Mouse (Mus musculus): Measurements from ENCODE around the gene Prss54. TPM values are rescaled to one million over a fixed set of nuclear protein-coding genes. Genes with fewer than 3 reads are reported as not detected.

Prss54 gene
- polyA plus RNA-seq, 1 experiment: 266 TPM

DNA sequence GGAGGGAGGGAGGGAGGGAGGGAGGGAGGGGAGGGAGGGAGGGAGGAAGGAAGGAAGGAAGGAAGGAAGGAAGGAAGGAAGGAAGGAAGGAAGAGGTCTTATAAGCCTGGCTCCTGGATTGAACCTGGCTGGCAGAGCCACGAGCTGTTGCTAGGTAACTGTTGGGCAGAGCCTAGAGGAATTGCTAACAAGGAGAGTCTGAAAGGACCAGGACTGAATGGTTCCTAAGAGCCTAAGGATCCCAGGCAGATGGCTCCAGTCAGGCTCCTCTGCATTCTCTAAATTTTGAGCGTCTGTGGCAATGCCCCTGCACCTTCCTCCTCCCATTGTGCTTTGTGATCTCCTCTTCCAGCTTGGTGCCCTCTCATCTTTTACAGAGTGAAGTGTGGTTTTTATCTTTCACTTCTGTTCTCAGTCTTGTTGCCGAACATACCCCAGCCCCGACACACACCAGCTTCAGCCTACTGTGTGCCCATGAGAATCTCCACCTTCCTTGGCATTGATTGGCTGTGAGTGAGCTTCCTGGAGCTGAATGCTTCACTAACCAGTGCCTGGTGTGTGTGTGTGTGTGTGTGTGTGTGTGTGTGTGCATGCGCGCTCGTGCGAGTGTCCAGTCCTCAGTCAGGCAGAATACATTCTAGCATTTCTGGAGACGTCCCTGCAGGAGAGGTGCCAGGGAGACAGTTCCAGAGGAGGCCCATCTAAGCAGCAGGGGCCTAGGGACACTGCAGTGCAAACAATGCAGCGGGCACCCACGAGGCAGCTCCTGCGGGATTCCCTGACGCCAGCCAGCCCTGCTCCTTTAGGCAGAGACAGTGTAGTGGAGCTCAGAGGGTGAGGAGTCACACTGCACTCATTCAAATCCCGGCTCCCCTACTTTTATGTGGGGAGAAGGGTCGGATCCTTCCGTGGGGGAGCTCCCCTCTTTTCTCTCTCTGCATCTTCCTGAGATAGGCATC, 26.0 kb downstream of the Prss54 start:
- no peak overlapping the region for H3K27ac ChIP-seq (ENCODE audit: control insufficient read depth, insufficient read depth, low read depth, low read length)
- no peaks in the 10 kb centered on the region; the same call in 1 of the 2 replicates for H3K36me3 ChIP-seq (ENCODE audit: control insufficient read depth, insufficient read depth, low read length)
- H3K4me3 ChIP-seq (ENCODE audit: control insufficient read depth, low read depth, low read length): no peak overlapping the region
- no peaks in the 10 kb centered on the region for H3K27me3 ChIP-seq (ENCODE audit: control insufficient read depth, insufficient read depth, low read length)
- H3K4me1 ChIP-seq (ENCODE audit: control insufficient read depth, insufficient read depth, low read length): no peaks in the 10 kb centered on the region; the same call in 1 of the 2 replicates
- TF ChIP-seq CTCF (IDR thresholded peaks at IDR 0.05; ENCODE audit: control insufficient read depth, insufficient read depth, insufficient replicate concordance, low read depth, low read length): no peak
- TF ChIP-seq POLR2A (IDR thresholded peaks at IDR 0.05; ENCODE audit: control insufficient read depth, low read depth, low read length): no peak

DNA sequence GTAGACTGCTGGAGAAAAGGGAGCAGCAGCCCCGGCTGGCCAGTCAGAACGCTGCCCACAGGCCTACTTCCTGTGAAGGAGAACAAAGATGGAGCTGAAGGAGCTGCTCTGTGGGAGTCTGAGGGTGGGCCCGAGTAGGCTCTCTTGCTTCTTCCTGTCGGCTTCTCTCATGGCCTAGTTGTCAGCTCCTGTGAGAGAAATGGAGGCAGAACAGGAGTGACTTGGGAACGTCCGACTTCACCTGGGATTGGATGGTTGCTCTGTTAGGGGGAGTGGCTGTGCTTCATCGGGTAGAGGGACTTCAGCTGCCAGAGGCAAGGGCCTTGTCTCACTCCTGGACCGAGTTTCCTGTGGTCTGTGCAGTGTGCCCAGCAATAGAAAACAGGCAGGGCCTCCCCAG, 28.2 kb downstream of the Prss54 start:
- no peaks in the 10 kb centered on the region; the same call in 1 of the 2 replicates for H3K36me3 ChIP-seq (ENCODE audit: control insufficient read depth, insufficient read depth, low read length)
- no peaks in the 10 kb centered on the region; the same call in 1 of the 2 replicates for H3K4me1 ChIP-seq (ENCODE audit: control insufficient read depth, insufficient read depth, low read length)
- no peaks in the 10 kb centered on the region for H3K27me3 ChIP-seq (ENCODE audit: control insufficient read depth, insufficient read depth, low read length)
- H3K4me3 ChIP-seq (ENCODE audit: control insufficient read depth, low read depth, low read length): no peak overlapping the region
- H3K27ac ChIP-seq (ENCODE audit: control insufficient read depth, insufficient read depth, low read depth, low read length): no peak overlapping the region
- TF ChIP-seq POLR2A (IDR thresholded peaks at IDR 0.05; ENCODE audit: control insufficient read depth, low read depth, low read length): no peak
- TF ChIP-seq CTCF (IDR thresholded peaks at IDR 0.05; ENCODE audit: control insufficient read depth, insufficient read depth, insufficient replicate concordance, low read depth, low read length): no peak

DNA sequence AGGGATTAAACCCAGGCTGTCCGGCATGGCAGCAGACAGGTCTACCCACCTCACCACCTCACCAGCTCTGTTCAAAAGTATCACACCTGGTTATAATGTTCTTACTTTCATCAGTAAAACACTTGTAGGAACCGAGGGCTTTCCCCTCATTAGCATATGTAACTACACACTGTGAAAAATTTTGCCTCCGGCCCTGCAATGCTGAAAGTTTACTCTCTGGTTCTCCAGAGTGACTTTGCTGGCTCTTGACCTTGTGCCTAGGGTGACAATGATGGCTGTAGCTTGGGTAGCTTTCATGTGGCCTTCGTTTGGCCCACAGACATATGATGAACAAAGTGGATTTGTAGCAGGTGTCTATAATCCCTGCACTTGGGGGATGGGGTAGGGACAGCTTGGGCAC, 29.2 kb downstream of the Prss54 start:
- H3K36me3 ChIP-seq (ENCODE audit: control insufficient read depth, insufficient read depth, low read length): peaks cover 1% of the 10 kb centered on the region; the same call in 1 of the 2 replicates
- no peaks in the 10 kb centered on the region; the same call in 1 of the 2 replicates for H3K4me1 ChIP-seq (ENCODE audit: control insufficient read depth, insufficient read depth, low read length)
- TF ChIP-seq CTCF (IDR thresholded peaks at IDR 0.05; ENCODE audit: control insufficient read depth, insufficient read depth, insufficient replicate concordance, low read depth, low read length) (no peak), POLR2A (IDR thresholded peaks at IDR 0.05; ENCODE audit: control insufficient read depth, low read depth, low read length) (no peak)
- no peaks in the 10 kb centered on the region for H3K27me3 ChIP-seq (ENCODE audit: control insufficient read depth, insufficient read depth, low read length)
- no peak overlapping the region for H3K27ac ChIP-seq (ENCODE audit: control insufficient read depth, insufficient read depth, low read depth, low read length)
- H3K4me3 ChIP-seq (ENCODE audit: control insufficient read depth, low read depth, low read length): no peak overlapping the region

DNA sequence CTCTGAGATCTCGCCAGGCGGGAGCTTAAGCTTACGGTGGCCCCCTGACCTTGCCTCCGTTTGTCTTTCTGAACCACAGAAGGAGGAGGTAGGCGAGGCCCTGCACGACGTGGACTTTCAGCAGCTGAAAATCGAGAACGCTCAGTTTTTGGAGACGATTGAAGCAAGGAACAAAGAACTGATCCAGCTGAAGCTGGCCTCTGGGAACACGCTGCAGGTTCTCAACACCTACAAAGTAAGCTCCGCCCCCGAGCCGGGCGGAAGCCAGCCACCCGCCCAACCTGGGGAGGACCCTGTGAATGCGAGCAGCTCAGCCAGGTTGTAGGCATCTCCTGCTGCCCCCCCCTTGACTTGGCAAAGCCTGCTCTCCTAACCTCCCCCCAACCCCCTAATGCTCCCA, 30.3 kb downstream of the Prss54 start:
- TF ChIP-seq CTCF (IDR thresholded peaks at IDR 0.05; ENCODE audit: control insufficient read depth, insufficient read depth, insufficient replicate concordance, low read depth, low read length) (no peak), POLR2A (IDR thresholded peaks at IDR 0.05; ENCODE audit: control insufficient read depth, low read depth, low read length) (no peak)
- peaks cover 3% of the 10 kb centered on the region; the same call in 1 of the 2 replicates for H3K36me3 ChIP-seq (ENCODE audit: control insufficient read depth, insufficient read depth, low read length)
- no peaks in the 10 kb centered on the region; the same call in 1 of the 2 replicates for H3K4me1 ChIP-seq (ENCODE audit: control insufficient read depth, insufficient read depth, low read length)
- H3K27me3 ChIP-seq (ENCODE audit: control insufficient read depth, insufficient read depth, low read length): no peaks in the 10 kb centered on the region
- H3K27ac ChIP-seq (ENCODE audit: control insufficient read depth, insufficient read depth, low read depth, low read length): no peak overlapping the region
- H3K4me3 ChIP-seq (ENCODE audit: control insufficient read depth, low read depth, low read length): peak overlapping the region; percentile 30

DNA sequence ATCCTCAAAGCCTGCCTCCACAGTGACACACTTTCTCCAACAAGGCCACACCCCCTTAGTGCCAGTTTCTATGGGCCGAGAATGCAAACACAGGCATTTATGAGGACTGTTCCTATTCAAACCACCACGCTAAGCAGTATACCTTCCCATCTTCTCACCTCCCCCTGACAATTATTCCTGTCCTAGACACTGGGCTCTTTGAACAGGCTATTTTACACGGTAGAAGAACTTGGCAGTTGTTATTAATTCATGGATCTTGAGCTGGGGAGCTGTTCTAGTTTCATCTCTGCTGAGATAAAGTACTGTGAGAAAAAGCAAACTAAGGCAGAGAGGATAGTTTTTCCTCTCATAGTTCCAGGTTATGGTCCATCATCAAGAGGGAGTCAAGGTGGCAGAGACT, 33.1 kb downstream of the Prss54 start:
- H3K27me3 ChIP-seq (ENCODE audit: control insufficient read depth, insufficient read depth, low read length): no peaks in the 10 kb centered on the region
- TF ChIP-seq CTCF (IDR thresholded peaks at IDR 0.05; ENCODE audit: control insufficient read depth, insufficient read depth, insufficient replicate concordance, low read depth, low read length) (no peak), POLR2A (IDR thresholded peaks at IDR 0.05; ENCODE audit: control insufficient read depth, low read depth, low read length) (no peak)
- H3K4me1 ChIP-seq (ENCODE audit: control insufficient read depth, insufficient read depth, low read length): no peaks in the 10 kb centered on the region; the same call in 1 of the 2 replicates
- H3K27ac ChIP-seq (ENCODE audit: control insufficient read depth, insufficient read depth, low read depth, low read length): no peak overlapping the region
- H3K4me3 ChIP-seq (ENCODE audit: control insufficient read depth, low read depth, low read length): no peak overlapping the region
- H3K36me3 ChIP-seq (ENCODE audit: control insufficient read depth, insufficient read depth, low read length): peaks cover 3% of the 10 kb centered on the region; the same call in 1 of the 2 replicates

DNA sequence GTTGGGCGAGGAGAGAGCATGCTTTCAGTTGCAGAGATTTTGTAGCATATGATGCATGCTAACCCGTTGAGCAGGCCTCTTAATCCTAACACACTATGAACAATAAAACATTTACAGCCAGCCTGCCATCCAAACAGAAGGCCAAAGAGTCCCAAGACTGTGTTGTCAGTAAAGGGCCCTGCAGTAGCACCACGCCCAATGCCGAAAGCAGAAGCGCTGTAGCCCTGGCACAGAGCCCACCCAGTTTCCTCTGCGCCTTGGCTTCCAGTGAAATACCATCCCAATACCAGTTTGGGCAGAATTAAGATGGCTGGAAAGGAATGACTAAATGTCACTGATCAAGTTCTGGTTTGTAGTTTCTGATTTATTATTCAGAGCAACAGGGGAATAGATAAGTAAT, 33.9 kb downstream of the Prss54 start:
- peaks cover 3% of the 10 kb centered on the region; the same call in 1 of the 2 replicates for H3K36me3 ChIP-seq (ENCODE audit: control insufficient read depth, insufficient read depth, low read length)

DNA sequence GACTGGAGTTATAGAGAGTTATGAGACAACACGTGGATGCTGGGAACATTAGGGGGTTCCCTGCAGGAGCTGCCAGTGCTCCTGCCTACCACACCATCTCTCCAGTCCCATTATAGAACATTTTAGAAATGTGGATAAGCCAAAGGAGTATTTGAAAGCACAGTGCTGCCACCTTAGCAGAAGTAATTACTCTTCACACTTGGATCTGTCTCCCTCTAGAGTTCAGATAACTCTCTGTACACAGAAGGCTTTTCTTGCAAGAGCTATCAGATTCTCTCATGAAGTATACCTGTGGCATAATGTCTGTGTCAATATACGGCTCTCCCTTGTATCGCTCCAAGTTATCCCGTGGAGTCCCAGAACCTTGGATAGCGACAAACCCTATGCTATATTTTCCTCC, 36.7 kb downstream of the Prss54 start:
- no peak for TF ChIP-seq POLR2A (IDR thresholded peaks at IDR 0.05; ENCODE audit: control insufficient read depth, low read depth, low read length)
- no peak for TF ChIP-seq CTCF (IDR thresholded peaks at IDR 0.05; ENCODE audit: control insufficient read depth, insufficient read depth, insufficient replicate concordance, low read depth, low read length)
- Histone ChIP-seq H3K4me3 (ENCODE audit: control insufficient read depth, low read depth, low read length) (no peak overlapping the region), H3K27me3 (ENCODE audit: control insufficient read depth, insufficient read depth, low read length) (no peaks in the 10 kb centered on the region), H3K36me3 (ENCODE audit: control insufficient read depth, insufficient read depth, low read length) (peaks cover 3% of the 10 kb centered on the region; the same call in 1 of the 2 replicates), H3K27ac (ENCODE audit: control insufficient read depth, insufficient read depth, low read depth, low read length) (no peak overlapping the region), H3K4me1 (ENCODE audit: control insufficient read depth, insufficient read depth, low read length) (no peaks in the 10 kb centered on the region)

More for the DNA sequence above, 33.9 kb downstream of the Prss54 start:
- no peaks in the 10 kb centered on the region; the same call in 1 of the 2 replicates for H3K4me1 ChIP-seq (ENCODE audit: control insufficient read depth, insufficient read depth, low read length)
- no peak for TF ChIP-seq CTCF (IDR thresholded peaks at IDR 0.05; ENCODE audit: control insufficient read depth, insufficient read depth, insufficient replicate concordance, low read depth, low read length)
- H3K4me3 ChIP-seq (ENCODE audit: control insufficient read depth, low read depth, low read length): no peak overlapping the region
- H3K27me3 ChIP-seq (ENCODE audit: control insufficient read depth, insufficient read depth, low read length): no peaks in the 10 kb centered on the region
- no peak overlapping the region for H3K27ac ChIP-seq (ENCODE audit: control insufficient read depth, insufficient read depth, low read depth, low read length)

All from testis, adult 2 months (tissue).